Mouse (Mus musculus): ENCODE measurements around the gene Agmo. TPM values are rescaled to one million over a fixed set of nuclear protein-coding genes. Genes with fewer than 3 reads are reported as not detected.

Agmo gene
- total RNA-seq, 2 experiments from 2014 or later = 4.0 to 4.8 TPM

Other genes with a start within 250 kb of the Agmo start
- not detected for gene Meox2, start 133.1 kb upstream of the Agmo start, total RNA-seq (2021)

All from layer of hippocampus, postnatal 36 days (tissue).